Mouse (Mus musculus) ES-Bruce4 (cell line): ENCODE data around the gene Rnf167.

Source experiments
- CTCF ChIP-seq: IDR thresholded peaks from one replicate; pipeline ENCODE4 v1.8.1; 2011; ENCODE audit warnings: low read depth, low read length
- EP300 ChIP-seq: IDR thresholded peaks from 2 replicates; pipeline ENCODE4 v1.6.1; 2011; ENCODE audit warnings: low read depth, low read length; ENCODE audit not compliant: insufficient read depth

GRCm38 (mm10) chr11:70699722-70700556, 52.9 kb downstream of the Rnf167 start, which contains the start of the genes Inca1 and Kif1c:
- TF ChIP-seq CTCF (no peak), EP300 (no peak)
